Mouse (Mus musculus) heart, adult 2 months (tissue): ENCODE measurements around the gene Actl6b.

Source experiments
- CTCF ChIP-seq: fragments of 200-600 bp; IDR thresholded peaks from 2 replicates; pipeline ENCODE4 v1.8.1; 2022; ENCODE audit warnings: antibody characterized with exemption, mild to moderate bottlenecking, moderate library complexity
- EP300 ChIP-seq: fragments of 200-500 bp; IDR thresholded peaks from 2 replicates; pipeline ENCODE4 v1.6.1; 2011; ENCODE audit warnings: low read depth, low read length, control low read depth; ENCODE audit not compliant: insufficient read depth
- POLR2A ChIP-seq: fragments of 200-500 bp; IDR thresholded peaks from 2 replicates; pipeline ENCODE4 v1.6.1; 2011; ENCODE audit warnings: mild to moderate bottlenecking, low read depth, low read length, control low read depth; ENCODE audit not compliant: insufficient read depth

GRCm38 (mm10) chr5:137613550-137613949 is 60.2 kb downstream of the Actl6b start, which contains the start of gene Pcolce:
- TF ChIP-seq EP300 (no peak), CTCF (no peak), POLR2A (no peak)
